Mouse (Mus musculus) cerebellum, adult 11 months (tissue): Measurements from ENCODE around the gene Olfr846.

Source experiments
- DNase-seq: peaks from one replicate; pipeline ENCODE4 v3.0.0; 2022

The Olfr846 gene

DNA sequence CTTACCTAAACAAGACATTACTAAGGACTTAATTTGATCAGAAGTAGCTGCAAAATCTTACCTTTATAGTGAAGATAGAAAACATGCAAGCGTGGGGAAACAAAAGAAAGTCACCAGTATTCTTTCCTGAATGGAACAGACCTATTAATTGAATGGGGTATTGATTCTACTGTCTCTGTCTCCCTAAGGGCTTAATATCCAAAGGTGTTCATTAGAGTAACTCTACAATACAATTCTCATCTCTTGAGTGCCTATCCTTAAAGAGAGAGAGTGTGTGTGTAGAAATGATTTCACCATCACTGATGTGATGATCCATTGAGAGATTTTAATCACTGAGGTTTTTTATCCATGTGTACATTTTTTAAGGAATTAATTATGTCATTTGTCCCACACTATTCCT is at the start of gene Olfr846:
Gene Olfr846 (minus strand): TSS at position 101 of the 400 bp plus-strand sequence.
- DNase-seq, result no peak

DNA sequence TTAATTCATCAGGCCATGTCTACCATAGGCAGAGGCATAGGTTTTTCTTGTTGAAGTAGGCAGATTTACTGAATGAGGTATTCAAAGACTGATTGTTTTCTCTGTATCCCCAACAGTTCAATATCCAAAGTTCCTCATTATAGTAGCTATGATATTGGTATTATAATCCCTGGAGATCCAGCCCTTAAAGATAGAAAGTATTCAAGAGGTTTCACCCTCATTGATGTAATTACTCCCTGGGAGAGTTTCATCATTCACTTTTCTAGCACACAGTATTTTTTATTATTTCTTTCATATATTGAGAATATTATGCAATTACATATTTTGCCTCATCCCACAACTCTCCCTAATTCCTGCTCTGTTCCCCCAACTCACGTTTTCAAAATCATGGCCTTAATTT is 14.8 kb upstream of the Olfr846 start, which contains the start of gene Olfr847:
Gene Olfr847 (minus strand): TSS at position 101 of the 400 bp plus-strand sequence.
- no peak for DNase-seq

GRCm38 (mm10) chr9:19336157-19336556 is 27.6 kb downstream of the Olfr846 start, which contains the start of gene Olfr845:
TSS of gene Olfr845 (plus strand) at chr9:19336457.
- no peak for DNase-seq

DNA sequence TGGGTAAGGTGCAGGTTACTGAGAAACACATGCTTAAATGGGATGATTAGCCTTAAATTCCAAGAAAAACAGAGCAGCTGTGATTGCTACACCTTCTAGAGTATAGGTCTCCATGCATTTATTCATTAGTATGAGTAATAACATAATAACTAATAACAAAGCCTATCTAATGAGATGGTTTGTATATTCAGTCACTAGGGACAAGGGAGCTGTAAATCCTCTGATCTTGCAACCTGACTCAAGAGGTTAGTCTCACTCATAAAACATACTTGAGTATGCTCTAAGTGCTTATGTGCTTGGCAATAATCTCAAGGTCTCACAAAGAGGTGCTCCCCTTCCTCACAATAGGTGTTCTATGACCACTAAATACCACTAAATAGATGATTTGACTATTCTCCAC is 47.8 kb downstream of the Olfr846 start, which contains the start of gene Olfr844:
Gene Olfr844 (plus strand): TSS at position 301 of the 400 bp plus-strand sequence.
- no peak for DNase-seq
